Mouse (Mus musculus): ENCODE measurements at regions not wholly inside any gene's neighbourhood (a gene's known extent, or its start where the extent isn't known, plus 50 kb on each side); places are given as distances from the start of the nearest gene placed in this dataset.

GRCm38 (mm10) chr12:59834809-59835208 is 615.3 kb upstream of the Fbxo33 start:
- DNase-seq = no peak

GRCm38 (mm10) chr12:59822918-59823317 is 603.4 kb upstream of the Fbxo33 start:
- DNase-seq = no peak

GRCm38 (mm10) chr12:59822435-59822834 is 602.9 kb upstream of the Fbxo33 start:
- DNase-seq = no peak

GRCm38 (mm10) chr12:59821698-59822097 is 602.2 kb upstream of the Fbxo33 start:
- no peak for DNase-seq

- DNase-seq = no peak
Measured at GRCm38 (mm10) chr12:59815965-59816364, 596.4 kb upstream of the Fbxo33 start.

- DNase-seq = no peak
Measured at GRCm38 (mm10) chr12:59814356-59814755, 594.8 kb upstream of the Fbxo33 start.

GRCm38 (mm10) chr12:59809224-59809623 is 589.7 kb upstream of the Fbxo33 start:
- no peak for DNase-seq

GRCm38 (mm10) chr12:59798051-59798450 is 578.5 kb upstream of the Fbxo33 start:
- peak; percentile 73 for DNase-seq

- no peak for DNase-seq
Measured at GRCm38 (mm10) chr12:59791473-59791872, 571.9 kb upstream of the Fbxo33 start.

GRCm38 (mm10) chr12:59786831-59787230 is 567.3 kb upstream of the Fbxo33 start:
- no peak for DNase-seq

- no peak for DNase-seq
Measured at GRCm38 (mm10) chr12:59770980-59771379, 551.5 kb upstream of the Fbxo33 start.

- DNase-seq = peak; percentile 2
Measured at GRCm38 (mm10) chr12:59762260-59762659, 542.7 kb upstream of the Fbxo33 start.

GRCm38 (mm10) chr12:59744768-59745167 is 525.2 kb upstream of the Fbxo33 start:
- no peak for DNase-seq

GRCm38 (mm10) chr12:59743211-59743610 is 523.7 kb upstream of the Fbxo33 start:
- DNase-seq = peak; percentile 59

- no peak for DNase-seq
Measured at GRCm38 (mm10) chr12:59724951-59725350, 505.4 kb upstream of the Fbxo33 start.

- DNase-seq = peak; percentile 14
Measured at GRCm38 (mm10) chr12:59722471-59723182, 503.1 kb upstream of the Fbxo33 start.

GRCm38 (mm10) chr12:59713216-59713615 is 493.7 kb upstream of the Fbxo33 start:
- DNase-seq = peak; percentile 34

- no peak for DNase-seq
Measured at GRCm38 (mm10) chr12:59683235-59683634, 463.7 kb upstream of the Fbxo33 start.

GRCm38 (mm10) chr12:59663161-59663560 is 443.6 kb upstream of the Fbxo33 start:
- DNase-seq = no peak

- no peak for DNase-seq
Measured at GRCm38 (mm10) chr12:59630678-59631077, 411.2 kb upstream of the Fbxo33 start.

GRCm38 (mm10) chr12:59623147-59623546 is 403.6 kb upstream of the Fbxo33 start:
- no peak for DNase-seq

- no peak for DNase-seq
Measured at GRCm38 (mm10) chr12:59621132-59621531, 401.6 kb upstream of the Fbxo33 start.

- DNase-seq = peak; percentile 78
Measured at GRCm38 (mm10) chr12:59620340-59620739, 400.8 kb upstream of the Fbxo33 start.

- peak; percentile 19 for DNase-seq
Measured at GRCm38 (mm10) chr12:59616075-59616474, 396.6 kb upstream of the Fbxo33 start.

GRCm38 (mm10) chr12:59599785-59600184 is 380.3 kb upstream of the Fbxo33 start:
- no peak for DNase-seq
